Mouse (Mus musculus) spleen, postnatal 14 days (tissue): ENCODE data around the gene Eif3k.
"Not testable (repeated sequence)": the region's sequence is repeated elsewhere in the genome, so short reads cannot be mapped to it uniquely, and the experiment has no call there.

Source experiments
- DNase-seq, 2 experiments: peaks; one replicate each; pipeline ENCODE4 v3.0.0; 2021 to 2022; ENCODE audit warnings: low spot score in 2 of 2

Eif3k gene

DNA sequence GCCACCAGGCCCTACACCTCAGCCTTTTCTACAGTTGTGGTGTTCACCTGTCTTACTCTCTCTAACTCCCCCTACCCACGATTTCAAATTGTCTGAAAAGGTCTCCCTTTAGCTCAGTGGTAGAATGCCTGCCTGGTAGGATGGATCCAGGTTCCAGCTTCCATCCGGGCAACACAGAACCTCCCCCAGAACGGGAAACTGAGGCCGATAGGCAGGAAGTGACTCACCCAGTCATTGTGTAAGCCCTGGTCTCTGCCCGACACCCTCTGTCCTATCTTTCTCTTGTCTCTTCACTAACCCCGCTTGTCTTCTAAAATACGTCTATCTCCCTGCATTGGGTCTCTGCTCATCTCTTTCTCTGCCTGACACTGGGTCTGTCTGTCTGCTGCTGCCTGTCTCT lies 3.5 kb upstream of the Eif3k start:
- DNase-seq: no peak

DNA sequence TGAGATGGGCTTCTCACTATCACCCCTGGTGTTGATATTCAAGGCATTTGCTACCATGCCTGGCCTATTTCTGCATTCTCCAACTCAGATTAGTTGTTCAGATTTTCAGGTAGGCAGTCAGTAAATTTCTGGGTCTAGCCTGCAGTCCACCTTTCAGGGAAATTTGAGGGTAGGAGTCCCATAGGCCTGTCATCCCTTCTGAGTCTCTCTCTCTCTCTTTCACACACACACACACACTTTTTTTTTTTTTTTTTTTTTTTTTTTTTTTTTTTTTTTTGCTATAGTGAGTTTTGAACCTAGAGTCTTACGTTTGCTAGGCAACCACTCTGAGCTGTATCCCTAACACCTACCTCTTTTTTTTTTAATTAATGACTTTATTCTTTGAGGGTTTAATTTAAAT lies 2.8 kb upstream of the Eif3k start:
- no peak for DNase-seq

DNA sequence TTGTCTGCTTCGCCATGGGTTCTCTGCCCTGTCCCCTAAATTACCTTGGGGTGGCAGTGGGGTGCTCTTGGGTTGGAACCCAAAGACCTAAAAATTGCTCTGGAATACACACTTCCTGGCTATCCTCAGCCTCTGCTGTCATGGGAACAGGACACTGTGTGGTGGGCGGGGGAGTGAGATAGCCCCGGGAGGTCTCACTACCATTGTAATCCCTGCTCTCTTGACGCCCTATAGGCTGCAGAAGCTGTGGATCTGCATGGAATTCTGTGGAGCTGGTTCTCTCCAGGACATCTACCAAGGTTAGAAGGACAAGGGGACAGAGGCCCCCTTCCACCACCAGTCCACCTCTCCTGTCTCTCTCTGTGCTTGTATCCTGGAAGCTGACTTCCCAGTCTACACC lies 2.2 kb upstream of the Eif3k start:
- no peak for DNase-seq

DNA sequence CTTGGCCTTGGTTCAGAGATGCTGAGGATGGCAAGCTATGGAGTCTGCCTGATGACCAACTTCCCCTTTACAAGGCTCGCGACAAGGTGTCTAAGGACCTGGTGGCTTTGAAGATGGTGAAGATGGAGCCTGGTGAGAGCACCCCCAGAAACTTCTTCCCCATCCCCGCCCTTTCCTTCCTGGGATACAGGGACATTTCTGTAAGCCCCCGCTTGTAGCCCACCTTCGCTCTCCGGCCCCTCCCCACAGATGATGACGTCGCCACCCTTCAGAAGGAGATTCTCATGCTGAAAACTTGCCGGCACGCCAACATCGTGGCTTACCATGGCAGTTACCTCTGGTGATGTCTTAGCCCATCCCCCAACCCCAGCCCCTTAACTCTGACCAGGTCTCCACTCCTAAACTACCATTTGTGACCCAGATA lies 1.5 kb upstream of the Eif3k start:
- DNase-seq: peak in 1 of 2 experiments; percentile 41

DNA sequence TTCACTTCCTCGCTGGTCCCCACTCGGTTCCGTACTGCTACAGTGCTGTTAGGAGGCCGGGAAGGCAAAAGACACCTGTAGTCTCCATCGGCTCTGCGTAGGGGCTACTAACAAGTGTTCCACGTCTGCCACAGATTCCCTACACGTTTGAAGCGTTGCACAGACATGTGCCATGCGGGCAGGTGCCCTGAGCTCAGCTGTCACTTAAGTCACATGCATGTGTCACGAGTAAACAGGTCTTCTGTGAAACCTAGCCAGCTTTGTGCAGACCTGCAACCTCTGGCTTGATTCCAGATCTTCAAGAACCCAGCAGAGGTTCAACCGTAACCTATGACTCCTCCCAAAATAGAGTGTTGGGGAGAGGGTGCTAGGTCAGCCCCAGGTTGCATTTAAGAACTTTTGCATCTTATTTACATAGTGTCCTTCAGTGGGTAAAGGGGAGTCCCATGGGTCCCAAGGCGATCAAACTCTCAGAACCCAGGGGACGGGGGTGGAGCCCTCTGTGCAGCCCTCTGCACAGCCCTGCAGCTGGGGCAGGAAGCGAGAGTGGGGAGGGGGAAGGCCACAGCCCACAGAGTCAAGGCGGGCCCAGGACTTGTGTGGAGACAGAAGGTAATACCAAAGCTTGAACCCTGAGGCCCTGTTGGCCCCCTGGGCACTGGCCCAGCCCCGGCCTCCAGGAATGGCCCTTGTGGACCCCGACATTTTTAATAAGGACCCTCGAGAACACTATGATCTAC lies 780 bp upstream of the Eif3k start:
- DNase-seq: peak; percentile 69 to 74

DNA sequence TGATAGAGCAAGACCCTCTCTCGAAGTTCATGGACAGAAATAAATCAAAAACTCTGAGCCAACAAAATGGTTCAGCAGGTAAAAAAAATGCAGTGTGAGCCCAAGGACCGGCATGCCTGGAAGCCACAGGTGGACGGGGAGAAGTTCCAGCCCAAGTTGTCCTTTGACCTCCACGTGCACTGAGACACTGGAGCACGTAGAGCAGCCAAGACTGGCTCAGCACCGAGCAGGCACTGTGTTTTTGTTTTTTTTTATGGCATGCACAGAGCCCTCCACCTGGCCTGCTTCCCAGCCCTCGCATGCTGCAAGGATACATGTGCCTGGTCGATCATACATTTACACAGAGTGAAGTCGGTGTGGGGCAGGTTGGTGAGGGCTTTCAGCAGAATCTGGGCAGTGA lies 4.1 kb downstream of the Eif3k start:
- no peak for DNase-seq

DNA sequence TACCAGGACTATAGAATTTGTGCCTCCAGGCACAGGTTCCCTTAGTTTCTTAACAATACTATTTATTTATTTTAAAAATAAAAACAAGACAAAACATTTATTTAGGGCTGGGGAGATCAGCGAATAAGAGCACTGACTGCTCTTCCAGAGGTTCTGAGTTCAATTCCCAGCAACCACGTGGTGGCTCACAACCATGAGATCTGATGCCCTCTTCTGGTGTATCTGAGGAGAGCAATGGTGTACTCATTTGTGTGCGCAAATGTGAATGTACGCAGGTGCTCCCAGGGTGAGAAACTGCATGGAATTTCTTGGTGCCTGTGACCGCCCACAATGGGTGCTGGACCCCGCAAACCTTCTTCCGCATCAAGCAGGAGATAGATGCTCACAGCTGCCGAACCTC lies 8.6 kb downstream of the Eif3k start:
- no peak for DNase-seq

DNA sequence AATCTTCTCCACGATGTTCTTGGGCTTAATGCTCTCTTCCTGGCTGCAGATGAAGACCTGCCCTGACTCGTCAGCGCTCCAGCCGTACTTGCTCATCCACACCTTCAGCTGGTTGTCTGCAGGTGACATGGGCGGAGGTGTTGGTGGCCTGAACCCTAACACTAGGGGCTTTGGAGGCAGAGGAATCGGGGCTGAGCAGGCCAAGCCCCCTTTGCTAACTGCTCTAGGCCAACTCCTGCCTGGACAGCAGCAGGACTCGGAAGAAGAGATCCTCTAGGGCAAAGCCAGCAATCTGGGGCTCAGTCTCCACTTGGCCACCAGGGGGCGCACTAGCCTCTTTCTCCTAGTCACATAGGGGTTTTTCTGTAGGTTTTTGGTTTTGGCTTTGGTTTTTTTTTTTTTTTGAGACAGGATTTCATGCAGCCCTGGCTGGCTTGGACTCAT lies 9.1 kb downstream of the Eif3k start:
- peak; percentile 66 to 85 for DNase-seq

DNA sequence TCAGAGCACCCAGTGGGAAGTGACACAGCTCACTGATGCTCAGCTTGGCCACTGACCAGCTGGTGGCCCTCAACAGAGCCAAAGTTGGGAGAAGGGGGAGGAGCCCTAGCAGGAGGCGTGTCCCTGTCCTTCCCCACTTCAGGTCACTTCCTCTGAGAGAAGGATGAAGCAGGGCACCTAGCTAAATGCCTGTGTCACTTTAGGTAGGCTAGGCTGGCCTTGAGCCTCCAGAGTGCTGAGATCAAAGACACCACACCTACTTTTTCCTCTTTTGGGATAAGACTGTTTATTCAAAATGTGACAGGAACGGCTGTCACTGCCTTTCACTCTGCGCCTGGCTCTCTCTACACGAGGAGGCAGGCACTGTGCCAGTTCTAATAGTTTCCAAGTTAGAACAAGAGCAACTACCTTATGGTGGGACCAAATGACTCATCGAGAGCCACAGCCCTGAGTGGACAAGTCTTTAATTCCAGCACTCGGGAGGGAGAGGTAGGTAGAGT lies 9.8 kb downstream of the Eif3k start:
- no peak for DNase-seq

DNA sequence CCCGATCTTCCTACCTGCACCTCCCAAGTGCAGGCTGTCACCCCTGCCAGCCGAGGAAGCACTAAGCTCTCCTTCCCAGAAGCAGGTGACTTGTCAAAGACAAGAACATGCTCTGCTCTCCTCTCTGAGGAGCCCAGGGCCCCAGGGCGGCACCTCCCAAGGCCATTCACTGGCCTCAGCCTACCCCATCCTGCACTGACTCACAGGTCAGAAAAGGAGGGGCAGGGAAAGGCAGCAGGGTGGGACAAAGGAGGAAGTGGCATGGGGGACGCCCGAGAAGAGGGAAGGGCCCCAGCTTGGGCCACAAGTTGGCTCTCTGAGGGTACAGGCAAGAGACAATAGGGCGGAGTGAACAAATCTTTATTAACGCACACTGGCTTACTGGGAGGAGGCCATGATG lies 10.6 kb downstream of the Eif3k start:
- DNase-seq: no peak

DNA sequence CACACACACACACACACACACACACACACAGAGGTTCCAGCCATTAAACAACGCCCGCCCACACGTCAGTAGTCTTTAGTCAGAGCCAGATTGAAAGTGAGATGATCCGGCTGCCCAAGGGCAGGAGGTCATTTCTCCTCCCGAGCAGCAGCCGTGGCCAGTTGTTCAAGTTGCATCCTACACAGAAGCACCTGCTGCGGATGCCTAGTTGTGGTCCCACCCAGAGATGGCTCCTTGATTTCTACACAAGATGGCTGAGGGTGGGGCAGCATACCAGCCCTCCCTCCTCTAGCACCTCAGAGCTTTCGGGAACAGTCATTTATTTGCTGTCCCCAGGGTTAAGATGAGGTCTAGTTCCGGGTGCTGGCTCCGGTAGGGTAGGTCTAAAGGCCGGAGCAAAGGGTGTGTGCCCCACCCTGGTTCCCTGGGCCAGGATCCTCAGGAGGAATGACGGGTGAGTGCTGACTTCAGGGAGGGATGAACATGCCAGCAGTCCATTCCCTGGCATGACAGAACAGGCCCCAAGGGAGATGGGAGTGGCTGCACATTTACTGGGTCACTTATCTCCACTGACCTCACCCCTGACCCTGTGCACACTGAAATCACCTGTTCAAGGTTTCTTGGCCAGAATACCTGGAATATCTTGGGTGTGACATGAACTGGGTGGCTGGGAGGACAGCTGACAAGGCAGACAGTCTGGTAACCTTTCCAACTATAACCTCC lies 11.8 kb downstream of the Eif3k start:
- DNase-seq: no peak

DNA sequence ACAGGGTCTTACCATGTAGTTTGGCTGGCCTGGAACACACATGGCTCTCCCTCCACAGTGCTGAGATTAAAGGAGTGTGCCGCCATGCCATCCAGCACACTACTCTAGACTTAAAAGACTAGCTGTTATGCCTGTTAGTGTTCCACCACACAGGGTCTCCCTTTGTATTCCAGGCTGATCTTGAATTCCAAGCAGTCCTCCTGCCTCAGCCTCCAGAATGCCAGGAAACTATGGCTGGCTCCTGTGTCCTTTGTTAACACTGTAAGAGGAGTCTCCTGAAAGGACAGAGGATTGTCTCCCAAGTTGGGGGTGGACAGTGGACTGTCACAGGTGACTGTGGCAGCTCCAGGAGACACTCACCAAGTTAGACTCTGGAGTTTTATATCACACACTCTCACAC lies 12.4 kb downstream of the Eif3k start:
- DNase-seq: no peak

DNA sequence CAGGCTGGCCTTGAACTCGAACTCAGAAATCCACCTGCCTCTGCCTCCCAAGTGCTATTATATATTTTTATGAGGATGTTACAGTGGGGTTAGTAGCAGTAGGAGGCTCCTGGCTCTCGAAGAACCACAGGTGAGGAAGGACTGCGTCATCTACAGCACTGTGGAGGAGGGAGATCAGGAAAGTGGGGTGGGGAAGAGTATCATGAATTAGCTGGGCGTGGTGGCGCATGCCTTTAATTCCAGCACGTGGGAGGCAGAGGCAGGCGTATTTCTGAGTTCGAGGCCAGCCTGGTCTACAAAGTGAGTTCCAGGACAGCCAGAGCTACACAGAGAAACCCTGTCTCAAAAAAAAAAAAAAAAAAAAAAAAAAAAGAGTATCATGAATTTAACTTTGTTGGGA lies 13.5 kb downstream of the Eif3k start:
- DNase-seq: not testable (repeated sequence)

DNA sequence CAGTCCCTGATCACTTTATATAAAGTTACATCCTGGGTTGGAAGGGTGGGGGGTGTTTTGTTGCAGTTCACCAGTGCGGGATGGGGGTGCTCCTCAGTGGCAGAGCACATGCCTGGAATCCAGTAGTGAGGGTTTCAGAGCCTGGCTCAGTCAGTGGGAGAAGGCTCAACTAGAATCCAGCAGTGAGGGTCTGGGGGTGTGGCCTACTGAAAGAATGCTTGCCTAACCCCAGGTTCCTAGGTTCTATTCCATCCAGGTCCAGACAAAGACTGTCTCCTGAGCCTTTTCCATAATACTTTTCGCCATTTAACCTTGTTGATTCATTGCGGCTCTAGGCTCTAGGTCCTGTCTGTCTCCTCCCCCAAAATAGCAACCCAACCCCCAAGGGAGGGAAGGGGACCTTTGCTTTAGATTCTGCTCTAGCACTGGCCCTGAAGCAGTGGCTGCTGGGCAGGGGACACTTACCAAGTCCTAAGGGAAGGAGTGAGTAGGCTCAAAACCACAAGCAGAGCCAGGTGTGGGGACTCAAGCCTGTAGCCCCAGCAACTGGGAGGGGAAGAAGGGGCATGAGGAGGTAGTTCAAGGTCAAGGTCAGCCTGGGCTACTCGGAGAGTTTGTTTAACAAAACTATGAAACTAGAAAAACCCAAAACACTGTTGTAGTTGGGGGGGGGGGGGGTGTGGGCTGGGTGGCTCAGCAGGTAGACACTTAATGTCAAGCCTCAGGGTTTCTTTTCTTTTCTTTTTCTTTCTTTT lies 14.7 kb downstream of the Eif3k start:
- no peak for DNase-seq

DNA sequence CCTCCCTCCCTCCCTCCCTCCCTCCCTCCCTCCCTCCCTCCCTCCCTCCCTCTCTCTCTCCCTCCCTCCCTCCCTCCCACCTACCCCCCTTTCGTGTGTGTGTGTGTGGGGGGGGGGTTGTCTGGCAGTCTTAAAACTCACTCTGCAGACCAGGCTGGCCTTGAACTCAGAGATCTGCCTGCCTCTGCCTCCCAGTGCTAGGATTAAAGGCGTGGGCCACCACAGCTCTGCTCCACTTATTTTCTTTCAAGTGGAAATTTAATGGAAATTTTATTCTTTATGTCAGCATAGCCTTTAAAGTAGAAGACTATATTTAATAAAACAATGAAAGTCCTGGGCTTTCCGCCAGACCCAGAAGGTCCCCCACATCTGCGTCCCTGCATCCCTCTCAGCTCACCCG lies 15.5 kb downstream of the Eif3k start:
- no peak for DNase-seq

DNA sequence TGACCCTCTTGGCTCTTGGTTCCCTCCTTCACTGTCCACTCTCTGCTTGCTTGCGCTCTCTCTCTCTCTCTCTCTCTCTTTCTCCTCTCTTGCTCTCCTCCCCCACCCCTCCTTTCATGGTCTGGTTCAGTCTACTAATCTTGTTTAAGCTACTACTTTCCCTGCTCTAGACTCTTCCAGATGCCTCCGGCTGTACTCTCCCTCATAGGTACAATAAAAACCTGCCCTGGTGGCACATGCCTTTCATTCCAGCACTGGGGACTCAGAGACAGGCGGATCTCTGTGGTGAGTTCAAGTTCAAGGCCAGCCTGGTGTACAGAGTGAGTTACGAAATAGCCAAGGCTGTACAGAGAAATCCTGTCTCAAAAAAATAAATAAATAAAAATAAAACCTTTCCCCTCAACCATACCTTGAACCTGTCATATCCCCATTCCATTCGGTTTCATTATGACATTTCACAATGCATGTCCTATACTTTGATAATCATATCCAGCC lies 16.3 kb downstream of the Eif3k start:
- DNase-seq: no peak

DNA sequence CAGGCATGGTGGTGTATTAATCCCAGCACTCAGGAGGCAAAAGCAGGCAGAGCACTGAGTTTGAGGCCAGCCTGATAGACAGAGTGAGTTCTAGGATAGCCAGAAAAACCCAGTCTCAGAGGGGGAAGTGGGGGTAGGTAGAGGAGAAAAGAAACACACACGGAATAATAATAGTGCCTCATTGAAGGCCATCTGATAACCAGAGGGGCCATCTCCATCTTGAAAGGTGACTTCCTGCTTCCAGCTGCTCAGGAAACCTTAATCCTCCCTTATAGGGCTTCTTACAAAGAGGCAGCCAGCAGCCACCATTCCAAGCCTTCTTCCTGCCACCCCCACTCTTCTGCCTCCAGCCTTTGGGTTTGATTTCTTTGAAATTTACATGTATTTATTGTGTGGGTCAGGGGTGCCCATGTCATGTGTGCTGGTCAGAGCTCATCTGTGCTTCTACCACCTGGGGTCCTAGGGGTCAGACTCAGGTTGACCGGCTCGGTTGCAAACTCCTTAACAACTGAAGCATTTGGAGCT lies 18.2 kb downstream of the Eif3k start:
- no peak for DNase-seq

DNA sequence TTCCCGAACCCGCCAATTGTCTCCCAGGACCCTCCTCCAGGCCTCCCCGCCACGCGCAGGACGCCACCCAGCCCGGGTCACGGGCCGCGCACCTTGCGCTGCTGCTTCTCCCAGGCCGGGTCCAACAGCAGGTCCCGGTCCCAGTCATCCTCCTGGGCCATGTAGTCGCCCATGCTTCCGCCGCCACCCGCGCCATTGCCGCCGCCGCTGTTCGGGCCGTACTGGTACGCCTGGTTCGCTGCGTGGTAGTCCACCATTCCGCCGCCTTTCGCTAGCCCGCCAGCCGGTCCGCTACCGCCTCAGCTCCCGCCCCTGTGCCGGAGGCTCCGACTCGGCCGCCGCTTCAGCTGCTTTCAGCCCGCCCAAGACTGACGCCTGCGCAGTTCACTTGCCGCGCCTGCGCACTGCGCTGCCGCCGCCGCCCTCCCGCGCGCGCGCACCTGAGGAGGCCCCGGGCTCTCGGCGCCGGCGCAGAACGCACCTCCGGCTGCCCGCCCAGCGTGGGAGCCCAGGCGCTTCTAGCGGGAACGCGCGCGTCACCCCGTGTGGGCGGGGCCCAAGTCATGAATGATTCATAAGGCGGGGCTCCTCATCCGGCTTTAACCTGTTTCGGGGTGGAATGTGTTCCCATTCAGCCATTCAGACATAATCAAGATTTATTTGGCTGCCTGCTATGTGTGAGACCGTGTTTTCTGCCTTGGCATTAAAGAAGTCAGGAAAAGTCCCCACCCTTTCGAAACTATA lies 19.6 kb downstream of the Eif3k start, which contains the start of gene Actn4:
Gene Actn4, minus strand, starts transcription at position 414 of the 744 bp plus-strand sequence.
- DNase-seq: peak; percentile 98 to 99

DNA sequence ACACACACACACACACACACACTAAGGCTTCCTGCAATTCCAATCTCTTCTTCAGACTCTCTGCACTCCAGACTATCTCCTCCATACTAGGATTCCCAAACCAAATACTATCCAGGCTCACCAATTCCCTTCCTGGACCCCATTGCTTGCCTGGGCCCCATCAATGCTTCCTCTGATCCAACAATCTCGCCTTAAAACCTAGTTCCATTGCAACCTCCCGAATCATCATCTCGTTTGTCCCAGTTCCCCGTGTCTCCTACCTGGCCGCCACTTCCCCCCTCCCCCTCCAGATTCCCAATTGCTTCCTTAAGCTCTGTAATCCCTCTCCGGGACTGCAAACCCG lies 20.1 kb downstream of the Eif3k start:
- DNase-seq: no peak

DNA sequence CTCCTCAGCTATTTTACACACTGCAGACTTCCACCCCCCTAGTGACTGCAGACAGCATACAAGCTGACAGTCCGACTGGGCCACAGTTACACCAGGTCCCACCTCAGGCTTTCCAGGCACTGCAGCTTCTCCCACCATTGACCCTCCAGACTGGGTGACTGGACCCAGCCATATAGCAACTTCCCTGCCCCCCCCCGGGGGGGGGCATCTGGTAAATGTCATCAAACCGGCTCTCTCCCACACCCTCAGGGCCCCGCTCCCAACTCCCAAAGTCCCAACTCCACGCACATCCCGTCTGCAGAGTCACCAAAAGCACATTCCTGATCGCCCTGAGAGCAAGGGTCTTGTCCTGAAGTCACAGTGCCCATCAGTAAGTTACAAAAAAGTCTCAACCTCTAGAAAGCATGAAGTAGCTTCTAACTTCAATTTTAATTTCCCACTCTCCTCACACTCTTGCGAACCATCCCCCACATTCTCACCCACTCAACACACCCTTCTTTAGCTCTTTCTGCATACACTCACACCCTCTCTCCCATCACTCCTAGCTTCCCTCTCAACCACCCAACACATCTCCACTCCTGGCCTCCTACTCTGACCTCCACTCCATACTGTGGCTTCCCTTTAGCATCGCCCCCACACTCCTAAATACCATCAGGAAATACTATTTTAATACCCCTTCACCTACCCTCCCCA lies 21.2 kb downstream of the Eif3k start:
- no peak for DNase-seq
